Mouse (Mus musculus) heart, embryonic 13.5 days (tissue): Measurements from ENCODE around the gene Coa5. TPM values are rescaled to one million over a fixed set of nuclear protein-coding genes. Genes with fewer than 3 reads are reported as not detected.

Experiments used
- polyA plus RNA-seq: library from polyadenylated mRNA; unstranded; fragments of >200 nt; fragmentation: Nextera tagmentation; extraction: Ambion mirVana; gene quantifications from 2 replicates; pipeline ENCODE4 v1.2.1, GENCODE M21; 2015

The Coa5 gene
- polyA plus RNA-seq, 1 experiment from 2014 or later, result 56.8 TPM

Other genes with a start within 250 kb of the Coa5 start
- gene Cnga3, start 215.7 kb downstream of the Coa5 start, polyA plus RNA-seq, result not detected in 2 replicates
- 14.7 and 14.8 TPM in 2 replicates for gene Inpp4a, start 130.2 kb downstream of the Coa5 start, polyA plus RNA-seq
- gene Unc50, start within 50 bp of the Coa5 start, polyA plus RNA-seq, result 75.9 and 86.4 TPM in 2 replicates
- 2.1 and 3.8 TPM in 2 replicates for gene Mgat4a, start 110.9 kb upstream of the Coa5 start, polyA plus RNA-seq